Mouse (Mus musculus) activated CD4-positive, CD25-positive, alpha-beta regulatory T cell, adult 9 weeks (primary cell): Measurements from ENCODE around the gene Zfp629. TPM values are rescaled to one million over a fixed set of nuclear protein-coding genes. Genes with fewer than 3 reads are reported as not detected.

ENCODE experiments used
- polyA plus RNA-seq: library from polyadenylated mRNA; unstranded; fragments of 100-300 nt; shearing (Covaris generic); gene quantifications from one replicate; pipeline ENCODE4 v1.2.1, GENCODE M21; 2017

Zfp629 gene
- 1.3 TPM for polyA plus RNA-seq

GRCm38 (mm10) chr7:127614891-127615843 is at the start of gene Zfp629:
Zfp629 (minus strand) TSS chr7:127615797.

GRCm38 (mm10) chr7:127588011-127588871 is 27.4 kb downstream of the Zfp629 start, which contains the start of the genes Ccdc189 and Rnf40:
Ccdc189 (minus strand) TSS chr7:127588595.
Rnf40 (plus strand) TSS chr7:127588767.

GRCm38 (mm10) chr7:127572895-127573471 is 42.6 kb downstream of the Zfp629 start, which contains the start of gene Phkg2:
Phkg2 (plus strand) TSS chr7:127573340.

GRCm38 (mm10) chr7:127561340-127561858 is 54.2 kb downstream of the Zfp629 start, which contains the start of gene Tmem265:
Tmem265 (plus strand) TSS chr7:127561390.

Other genes starting within 250 kb of the Zfp629 start
- gene Zfp747, start 239.7 kb downstream of the Zfp629 start, polyA plus RNA-seq = 18.2 TPM
- 7.5 TPM for gene 9130019O22Rik, start 228.6 kb downstream of the Zfp629 start, polyA plus RNA-seq
- gene E430018J23Rik, start 222.2 kb downstream of the Zfp629 start, polyA plus RNA-seq = 6.0 TPM
- gene Zfp764, start 209.0 kb downstream of the Zfp629 start, polyA plus RNA-seq = 12.8 TPM
- gene Zfp688, start 193.7 kb downstream of the Zfp629 start, polyA plus RNA-seq = 40.2 TPM
- gene Zfp689, start 166.6 kb downstream of the Zfp629 start, polyA plus RNA-seq = 8.9 TPM
- gene Prr14, start 156.2 kb downstream of the Zfp629 start, polyA plus RNA-seq = 145 TPM
- 12.4 TPM for gene Fbrs, start 136.6 kb downstream of the Zfp629 start, polyA plus RNA-seq
- gene Srcap, start 103.8 kb downstream of the Zfp629 start, polyA plus RNA-seq = 92.7 TPM
- gene Gm42715, start 96.2 kb downstream of the Zfp629 start, polyA plus RNA-seq = 9.3 TPM
- 10.7 TPM for gene Tmem265, start 54.4 kb downstream of the Zfp629 start, polyA plus RNA-seq
- 99.1 TPM for gene Phkg2, start 42.5 kb downstream of the Zfp629 start, polyA plus RNA-seq
- 0.99 TPM for gene Ccdc189, start 27.2 kb downstream of the Zfp629 start, polyA plus RNA-seq
- 137 TPM for gene Rnf40, start 27.0 kb downstream of the Zfp629 start, polyA plus RNA-seq
- gene Bcl7c, start 93.1 kb upstream of the Zfp629 start, polyA plus RNA-seq = 20.6 TPM
- not detected for gene Ctf1, start 96.9 kb upstream of the Zfp629 start, polyA plus RNA-seq
- not detected for gene Ctf2, start 116.4 kb upstream of the Zfp629 start, polyA plus RNA-seq
- 0.89 TPM for gene Fbxl19, start 128.7 kb upstream of the Zfp629 start, polyA plus RNA-seq
- gene Orai3, start 154.0 kb upstream of the Zfp629 start, polyA plus RNA-seq = 32.8 TPM
- gene Setd1a, start 160.9 kb upstream of the Zfp629 start, polyA plus RNA-seq = 1.5 TPM
- gene Gm49388, start 169.8 kb upstream of the Zfp629 start, polyA plus RNA-seq = not detected
- 4.9 TPM for gene Hsd3b7, start 184.8 kb upstream of the Zfp629 start, polyA plus RNA-seq
- gene Stx4a, start 208.5 kb upstream of the Zfp629 start, polyA plus RNA-seq = 168 TPM
- gene Stx1b, start 208.8 kb upstream of the Zfp629 start, polyA plus RNA-seq = not detected